ENCODE assay signal across 8 mouse cellular contexts in genomic region chr13:103920261-103920932, GRCm38 (mm10). TPM values are rescaled to one million over a fixed set of nuclear protein-coding genes. Genes with fewer than 3 reads are reported as not detected.
A peak's percentile ranks its signal among the peaks of the same experiment; 100 is the strongest.
DNase-seq lines count a peak whose midpoint lies in the region; ATAC-seq lines count a peak whose summit lies in the region.

TSS of gene Erbin (minus strand) at chr13:103920514.

- intact Hi-C loops in gastrocnemius, postnatal 14 days (cut with DNase I; ENCODE audit: low total_unique reads), result loop anchor here (10.0 kb wide), 1 partner anchor 124 kb away; no protein-coding TSS in a partner anchor
- intact Hi-C loops in left cerebral cortex, postnatal 14 days (cut with DNase I), result loop anchor here (5.0 to 10.0 kb wide), 3 partner anchors 112 to 194 kb away; no protein-coding TSS in a partner anchor

- peak; percentile 65 for ATAC-seq in inflammation-experienced regulatory T-cells, adult 6 months
- peak; percentile 31 for ATAC-seq in megakaryocyte-erythroid progenitor cell, adult 5-6 weeks (replicated peaks; ENCODE audit: low FRiP score, low TSS enrichment, poor library complexity, severe bottlenecking)

- peak; percentile 88 to 96 for DNase-seq in adrenal gland, adult (ENCODE audit: inconsistent age in 2 of 2, low spot score in 1 of 2)
- peak; percentile 69 for DNase-seq in embryo, embryonic 10.5 days (ENCODE audit: low spot score)
- DNase-seq in gastrocnemius, postnatal 14 days, result peak; percentile 83
- DNase-seq in left cerebral cortex, postnatal 14 days (ENCODE audit: low spot score in 2 of 2), result peak; percentile 57 to 67
- peak; percentile 38 to 58 for DNase-seq in right cerebral cortex, postnatal 36 days (ENCODE audit: low spot score in 2 of 2)
- DNase-seq in urinary bladder, postnatal 4 days (ENCODE audit: low spot score in 2 of 2), result peak; percentile 76 to 78

RNA-seq across cellular contexts. Expression of gene Erbin, which starts in this region (rescaled TPM):
- 10 to 100 TPM; 41.2 to 43.2 TPM for total RNA-seq in gastrocnemius, postnatal 14 days (2021)
- polyA plus RNA-seq in inflammation-experienced regulatory T-cells, adult 6 months (2017; shearing (Covaris generic)), result 10 to 100 TPM; 34.4 to 45.8 (median 43.1) TPM
- total RNA-seq in left cerebral cortex, postnatal 14 days (2021), result 10 to 100 TPM; 31.5 to 33.5 TPM
- 70.5 and 87.2 TPM in 2 replicates for total RNA-seq in megakaryocyte-erythroid progenitor cell, adult 5-6 weeks (2014; fragmentation: Nextera tagmentation)
- total RNA-seq in megakaryocyte-erythroid progenitor cell, adult 5-6 weeks (2017), result 111 and 152 TPM in 2 replicates

Comparison
In these comparisons a context has a peak if more than half of its experiments do, and no peak if none do; other contexts are left out.
1. Peak in every context shown above with its lines: DNase-seq and ATAC-seq.